Mouse (Mus musculus): Measurements from ENCODE around the gene Scrn1.
A peak's percentile ranks its signal among the peaks of the same experiment; 100 is the strongest.

Gene Scrn1

DNA sequence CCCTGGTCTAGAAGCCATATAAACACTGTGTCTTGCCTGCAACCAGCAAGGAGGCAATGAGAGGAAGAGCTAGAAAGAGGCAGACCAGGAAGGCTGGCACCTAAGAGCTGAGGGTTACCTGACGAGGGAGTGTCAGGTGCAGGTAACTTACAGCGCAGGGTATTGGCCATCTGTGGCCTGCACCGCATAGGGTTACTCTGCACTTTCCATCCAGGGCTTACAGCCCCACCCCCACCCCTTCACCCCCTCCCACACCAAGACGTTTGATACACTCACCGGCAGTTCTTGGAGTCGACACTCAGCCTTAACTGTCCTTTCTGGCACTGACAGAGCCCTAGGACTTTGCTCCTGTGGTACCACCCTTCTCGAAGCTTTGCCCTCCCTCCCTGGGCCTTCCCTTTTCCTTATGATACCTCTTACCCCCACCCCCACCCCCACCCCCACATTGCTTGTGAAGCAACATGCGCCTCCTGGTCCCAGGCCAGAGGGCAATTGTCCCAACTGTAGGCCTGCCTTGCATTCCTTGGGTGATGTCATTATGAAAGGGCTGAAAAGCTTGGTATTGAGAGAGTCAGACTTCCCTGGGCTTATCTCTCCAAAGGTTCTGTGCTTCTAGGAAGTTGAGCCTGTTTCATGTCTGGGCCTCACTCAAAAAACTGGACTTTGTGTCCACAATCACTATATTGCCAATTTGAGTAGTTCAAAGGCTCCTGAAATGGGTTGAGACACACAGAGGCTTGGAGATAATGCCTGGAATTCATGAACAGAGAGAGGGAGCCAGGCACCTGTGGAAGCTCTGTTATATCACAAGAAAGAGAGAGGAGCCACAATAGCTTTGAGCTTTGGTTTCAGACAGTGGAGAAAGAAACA lies 93.2 kb downstream of the Scrn1 start:
- DNase-seq = peak; percentile 39 to 56

DNA sequence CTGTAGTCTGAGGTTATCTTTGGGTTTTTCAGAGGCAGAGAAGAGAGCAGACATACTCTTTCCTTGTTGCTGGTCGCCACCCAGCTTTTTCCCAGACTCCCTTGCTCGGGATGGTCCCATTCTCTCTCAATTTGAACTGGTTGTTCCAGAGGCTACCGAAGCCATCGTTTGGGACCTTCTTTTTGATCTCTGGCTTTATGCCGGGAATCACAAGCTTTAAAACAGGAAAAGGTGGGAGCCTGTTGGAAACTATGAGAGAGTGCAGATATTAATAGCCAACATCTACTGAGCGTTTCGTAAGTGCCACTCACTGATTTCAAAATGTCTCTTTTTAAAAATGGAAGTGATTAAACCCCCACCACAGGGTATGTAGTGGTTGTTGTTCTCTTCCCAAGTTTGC lies 94.4 kb downstream of the Scrn1 start:
- peak in 1 of 2 experiments; percentile 23 for DNase-seq

DNA sequence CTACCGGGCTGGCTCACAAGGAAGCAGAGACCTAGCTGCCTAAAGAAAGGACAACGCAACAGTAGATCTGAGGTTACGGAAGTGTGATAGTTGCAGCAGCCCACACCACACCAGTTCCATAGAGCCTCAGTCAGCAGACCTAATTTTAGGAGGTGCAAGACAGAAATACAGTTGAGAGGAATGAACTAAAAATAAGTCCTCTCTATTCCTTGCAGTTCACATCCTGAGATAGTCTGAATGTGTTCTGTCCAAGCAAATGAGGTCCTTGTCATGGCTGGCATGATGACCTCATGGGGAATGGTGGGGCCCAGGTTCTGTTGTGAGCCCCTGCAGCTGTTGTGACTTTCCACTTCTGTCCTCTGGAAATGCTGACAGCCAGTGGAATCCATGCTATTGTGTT lies 98.9 kb downstream of the Scrn1 start:
- no peak for DNase-seq

DNA sequence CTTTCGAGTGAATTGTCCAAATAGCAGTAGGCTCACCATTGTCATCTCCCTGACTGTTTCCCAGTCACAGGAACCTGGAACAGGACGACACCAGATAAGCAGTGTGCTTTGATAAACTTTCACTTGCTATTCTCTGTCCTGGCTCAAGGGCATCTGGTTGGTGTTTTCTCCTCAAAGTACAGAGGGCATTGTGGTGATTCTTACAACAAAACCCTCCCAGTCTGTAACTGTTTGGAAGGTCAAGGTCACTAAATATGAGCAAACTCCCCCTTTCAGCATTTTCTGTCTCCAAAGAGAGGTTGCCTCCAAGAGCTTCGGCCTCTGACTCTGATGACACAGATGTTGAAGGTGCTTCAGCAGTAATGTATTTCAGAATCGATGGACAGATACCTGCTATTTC lies 101.4 kb downstream of the Scrn1 start:
- DNase-seq = no peak

DNA sequence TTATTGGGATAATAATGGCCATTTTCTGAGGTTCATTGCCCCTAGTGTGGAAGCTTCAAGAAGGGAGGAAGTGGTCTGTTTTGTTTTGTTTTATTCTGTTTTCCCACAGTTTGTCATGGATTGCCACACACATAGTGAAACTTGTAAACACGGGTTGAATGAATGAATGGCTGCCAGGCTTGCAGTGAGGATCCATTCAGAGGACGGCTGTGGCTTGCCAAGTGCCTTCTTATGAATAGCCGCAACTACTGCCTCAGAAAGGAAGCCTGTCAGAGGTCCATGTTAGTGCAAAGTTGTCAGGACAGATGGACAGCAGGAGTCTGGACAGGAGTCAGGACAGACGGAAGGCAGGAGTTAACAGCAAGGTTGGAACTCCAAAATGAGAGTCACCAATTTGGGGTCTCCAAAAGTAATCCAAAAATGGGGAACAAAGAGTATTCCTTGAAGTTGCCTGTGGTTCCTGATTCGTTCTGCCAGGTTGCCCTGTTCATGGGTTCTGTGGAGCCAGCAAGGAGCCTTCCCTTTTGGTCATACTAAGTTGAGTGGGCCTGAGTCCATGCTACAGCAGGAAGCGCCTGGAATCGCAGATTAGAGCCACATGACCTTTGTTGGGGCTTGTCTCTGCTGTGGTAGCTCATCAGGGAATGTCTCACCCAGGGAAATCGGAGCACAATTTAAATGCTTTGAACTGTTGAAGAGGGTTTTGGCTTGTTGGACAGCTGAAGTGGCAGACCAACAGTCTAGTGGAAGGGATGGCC lies 102.4 kb downstream of the Scrn1 start:
- peak in 1 of 2 experiments; percentile 45 for DNase-seq

DNA sequence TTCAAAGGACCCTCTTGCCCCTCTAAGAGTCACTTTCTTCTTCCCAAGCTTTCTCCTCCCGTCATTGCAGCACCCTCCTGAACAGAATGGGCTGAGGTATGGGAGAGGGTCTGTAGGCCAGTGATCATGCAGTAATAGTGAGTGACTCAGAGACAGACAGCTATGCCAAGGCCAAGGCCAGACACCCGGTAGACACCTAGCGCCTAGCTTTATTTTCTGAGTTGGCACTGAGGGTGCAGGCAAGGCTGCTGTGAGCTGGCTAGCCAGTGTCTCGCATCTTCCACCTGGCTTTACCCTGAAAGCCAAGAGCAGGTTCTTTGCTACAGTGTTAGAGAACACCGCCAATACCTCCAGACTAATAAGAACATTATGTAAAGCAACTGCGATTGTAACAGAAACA lies 103.5 kb downstream of the Scrn1 start:
- DNase-seq = no peak

DNA sequence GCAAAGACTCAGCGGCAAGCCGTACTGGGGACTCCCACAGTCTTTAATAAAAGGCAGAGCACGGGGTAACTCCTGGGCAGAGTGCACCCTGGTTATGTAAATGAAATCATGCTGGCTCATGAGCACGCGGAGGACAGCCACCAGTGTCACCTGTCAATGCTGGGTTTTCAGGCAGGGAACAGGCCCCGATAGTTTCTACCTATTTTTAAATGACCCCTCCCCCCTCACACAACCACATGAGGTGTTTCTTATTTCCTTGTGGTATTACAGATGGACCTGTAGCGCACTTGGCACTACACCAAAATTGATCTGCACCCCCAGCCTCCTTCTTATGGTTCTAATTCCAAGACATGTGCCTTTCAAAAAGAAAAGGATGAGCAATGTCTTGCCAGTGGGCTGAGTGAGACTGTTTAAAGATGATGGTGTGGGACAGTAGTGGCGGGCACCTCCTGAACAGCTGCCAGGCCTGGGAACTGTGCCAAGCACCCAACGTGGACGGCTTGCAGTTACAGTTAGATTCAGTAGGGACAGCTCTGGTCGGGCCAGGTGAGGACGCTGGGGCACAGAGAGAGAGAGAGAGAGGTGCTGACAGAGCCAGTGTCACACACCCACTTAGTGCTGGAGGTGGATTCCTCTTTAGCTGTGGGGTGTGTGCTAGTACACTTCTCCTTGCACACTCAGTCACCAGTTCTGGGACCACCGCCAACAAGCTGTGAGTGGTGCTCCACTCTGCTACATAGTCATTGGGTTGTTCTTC lies 105.2 kb downstream of the Scrn1 start:
- peak; percentile 54 to 57 for DNase-seq

DNA sequence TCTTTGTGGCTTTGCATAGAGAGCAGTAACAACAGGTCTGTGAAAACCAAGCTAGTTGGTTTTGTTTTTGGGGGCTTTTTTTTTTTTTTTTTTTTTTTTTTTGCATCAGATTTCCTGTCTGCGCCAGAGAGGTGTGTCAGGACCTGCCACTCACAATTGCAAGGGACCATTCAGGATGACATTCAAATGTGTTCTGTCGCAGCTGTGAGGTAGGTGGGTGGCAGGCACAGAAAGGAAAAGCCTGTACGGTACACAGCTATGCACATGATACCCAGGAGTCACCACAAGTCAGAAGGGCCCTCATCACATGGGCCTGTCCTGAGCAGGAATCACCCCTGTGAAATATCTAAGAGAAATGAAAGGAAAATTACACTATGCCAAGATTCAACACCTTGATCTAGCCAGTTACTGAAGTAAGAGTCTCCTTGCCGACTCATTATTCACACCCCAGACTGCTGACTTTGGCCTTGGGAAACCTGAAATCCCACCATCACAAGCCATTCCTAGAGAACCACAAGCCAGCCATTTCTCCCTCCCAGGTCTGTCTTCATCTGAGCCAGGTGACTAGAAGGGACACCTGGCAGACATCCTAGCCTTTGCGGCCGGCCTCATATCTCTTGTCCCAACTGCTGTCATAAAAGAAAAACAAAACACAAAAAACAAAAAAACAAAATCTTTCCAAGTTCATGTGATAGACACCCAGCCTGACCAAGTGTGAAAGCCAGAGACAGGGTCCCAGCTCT lies 105.9 kb downstream of the Scrn1 start:
- no peak for DNase-seq

DNA sequence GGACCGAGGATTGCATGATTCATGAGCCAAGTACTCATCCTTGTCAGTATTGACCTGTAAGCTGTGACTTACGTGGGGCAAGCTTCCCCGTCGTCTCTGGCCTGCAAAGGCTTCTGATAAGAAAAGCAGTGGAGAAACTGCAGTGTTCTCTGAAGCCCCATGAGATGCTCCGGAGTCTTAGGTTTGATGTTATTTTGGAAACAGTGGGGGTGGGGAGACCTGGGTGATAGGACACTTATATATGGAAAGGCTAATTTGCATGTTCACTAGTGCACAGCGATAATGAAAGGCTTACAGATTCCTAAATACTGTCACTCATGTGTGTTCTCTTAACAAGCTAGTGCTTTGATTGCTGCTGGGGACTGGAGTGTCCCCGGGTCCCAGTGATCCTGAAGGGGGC lies 106.6 kb downstream of the Scrn1 start:
- DNase-seq = no peak
